Mouse (Mus musculus) c-Kit-positive CD71-positive TER-119-positive erythroid progenitor cells, embryonic 14.5 days (primary cell): ENCODE data around the gene Gpr68.

ENCODE experiments used
- DNase-seq: peaks from one replicate; pipeline ENCODE4 v3.0.0-alpha.2; 2013; ENCODE audit warnings: low spot score

Gene Gpr68

DNA sequence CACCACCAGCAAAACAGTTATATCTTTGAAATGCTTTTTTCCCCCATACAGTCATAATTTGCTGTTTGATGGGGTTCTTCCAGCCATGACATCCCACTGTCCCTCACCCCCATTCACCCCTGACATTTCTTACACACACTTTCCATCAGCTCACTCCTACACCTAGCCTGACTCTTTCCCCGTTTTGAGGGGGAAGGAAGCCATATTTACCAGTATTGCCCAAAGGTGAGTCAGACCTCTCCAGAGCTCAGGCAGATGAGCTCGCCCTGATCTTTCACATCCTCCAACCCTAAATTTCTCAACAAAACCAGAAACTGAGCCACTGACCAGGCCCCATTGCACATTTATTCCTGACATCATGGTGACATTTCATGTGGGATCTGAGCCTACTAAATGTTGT, 36.2 kb downstream of the Gpr68 start:
- no peak for DNase-seq

GRCm38 (mm10) chr12:100871234-100871633, 36.8 kb downstream of the Gpr68 start:
- no peak for DNase-seq

DNA sequence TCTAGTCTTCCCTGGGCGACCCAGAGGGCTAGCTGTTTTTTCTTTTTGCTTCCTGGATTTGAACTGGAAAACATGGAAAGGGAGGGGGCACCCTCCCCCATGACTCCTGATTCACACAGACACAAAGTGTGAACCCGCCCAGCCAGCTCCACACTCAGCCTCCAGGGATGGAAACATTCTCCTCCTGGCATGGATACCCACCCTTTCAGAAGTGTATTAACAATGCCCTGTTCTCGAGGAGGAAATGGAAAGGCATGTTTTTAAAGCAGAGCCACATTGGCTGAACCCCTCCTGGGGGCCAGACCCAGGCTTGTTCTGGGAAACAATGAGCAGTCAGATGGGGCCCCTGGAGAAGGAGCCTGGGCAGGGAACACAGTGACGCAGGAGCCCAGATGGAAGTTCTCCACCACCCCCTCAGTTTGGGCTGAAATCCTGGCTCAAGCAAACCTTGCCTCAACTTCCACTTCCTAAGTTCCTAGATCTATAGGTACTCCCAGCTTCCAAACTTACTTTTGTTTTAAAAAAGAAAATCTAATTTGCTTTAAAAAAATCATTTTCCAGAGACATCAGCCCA, 39.9 kb downstream of the Gpr68 start:
- DNase-seq, result no peak

DNA sequence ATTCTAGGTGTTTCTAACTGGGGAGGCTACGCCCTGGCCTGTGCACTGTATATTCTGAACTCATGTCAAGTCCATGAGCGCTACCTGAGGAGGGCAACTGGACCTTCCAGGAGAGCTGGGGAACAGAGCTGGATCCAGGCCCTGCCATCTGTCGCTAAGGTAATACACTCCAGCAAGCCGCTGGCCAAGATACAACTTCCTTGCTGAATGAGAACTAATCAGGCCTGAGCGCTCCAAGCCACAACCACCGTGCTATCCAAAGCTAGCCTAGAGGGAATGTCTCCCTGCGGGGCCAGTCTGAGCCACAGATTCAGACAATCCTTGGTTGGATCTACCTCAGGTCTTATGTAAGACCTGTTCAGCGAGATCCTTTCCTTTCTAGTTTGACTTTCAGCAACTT, 40.9 kb downstream of the Gpr68 start:
- DNase-seq, result no peak

DNA sequence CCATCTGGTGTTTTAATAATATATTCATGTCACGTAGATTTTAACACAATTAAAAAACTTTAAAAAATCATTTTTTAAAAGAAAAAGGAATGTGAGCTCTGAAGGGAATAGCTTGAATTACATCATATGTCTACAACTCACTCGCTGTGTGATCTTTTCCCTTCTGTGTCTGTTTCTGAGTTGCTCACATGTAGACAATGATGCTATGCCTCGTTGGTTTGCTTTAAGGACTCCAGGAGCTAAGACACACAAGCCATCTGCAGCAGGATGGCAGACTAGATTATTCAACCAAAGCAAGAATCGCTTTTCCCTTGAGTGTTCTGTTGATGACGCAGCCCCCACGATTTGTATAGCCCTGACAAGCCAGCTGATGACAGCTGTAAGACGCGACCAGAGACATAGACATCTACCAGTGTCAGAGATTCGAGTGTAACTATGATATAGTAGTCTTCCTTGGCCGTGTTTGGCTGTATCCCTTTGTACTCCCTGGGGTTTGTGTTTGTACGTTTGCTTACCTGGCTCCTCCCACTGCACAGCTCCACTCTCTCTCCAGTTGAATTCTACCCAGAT, 42.4 kb downstream of the Gpr68 start:
- no peak for DNase-seq

- DNase-seq, result no peak
These were observed 42.9 kb downstream of the Gpr68 start for GRCm38 (mm10) chr12:100865072-100865471.

- DNase-seq, result no peak
These were observed 45.0 kb downstream of the Gpr68 start for GRCm38 (mm10) chr12:100862856-100863446.

GRCm38 (mm10) chr12:100862272-100862671, 45.7 kb downstream of the Gpr68 start:
- no peak for DNase-seq

DNA sequence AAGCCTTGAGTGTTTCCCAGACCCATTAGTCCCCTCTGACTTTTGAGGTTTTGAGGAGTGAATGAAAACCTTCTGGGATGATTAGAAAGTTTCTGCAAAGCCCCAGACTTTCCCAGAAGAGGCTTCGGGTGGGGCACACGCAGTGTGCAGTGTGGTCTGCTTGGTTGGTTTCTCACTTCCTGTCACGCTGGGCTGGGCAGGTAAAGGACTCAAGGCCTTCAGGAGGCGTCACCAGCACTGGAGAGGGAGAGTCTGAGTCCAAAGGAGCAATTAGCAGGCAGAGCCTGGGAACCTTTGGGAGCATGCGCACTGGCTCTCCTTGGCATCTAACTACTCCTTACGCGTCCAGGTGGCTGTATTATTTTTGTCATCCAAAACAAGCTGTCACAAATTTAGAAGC, 50.2 kb downstream of the Gpr68 start:
- DNase-seq, result no peak

DNA sequence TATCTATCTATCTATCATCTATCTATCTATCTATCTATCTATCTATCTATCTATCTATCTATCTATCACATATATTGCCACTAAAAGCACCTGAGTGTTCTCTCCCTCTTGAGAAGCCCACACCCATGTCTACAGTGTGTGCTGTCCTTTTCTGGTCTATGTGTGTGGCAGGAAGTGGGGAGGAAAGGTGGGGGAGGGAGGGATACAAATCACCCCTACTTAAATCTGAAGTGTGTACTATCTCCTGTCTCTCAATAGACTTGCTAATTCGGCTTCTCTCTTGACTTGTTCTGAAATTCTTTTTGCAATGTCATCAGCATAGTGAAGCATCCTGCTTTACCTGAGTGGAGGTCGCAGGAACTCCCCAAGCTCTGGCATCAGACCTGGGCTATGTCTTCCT, 51.7 kb downstream of the Gpr68 start:
- DNase-seq, result no peak

DNA sequence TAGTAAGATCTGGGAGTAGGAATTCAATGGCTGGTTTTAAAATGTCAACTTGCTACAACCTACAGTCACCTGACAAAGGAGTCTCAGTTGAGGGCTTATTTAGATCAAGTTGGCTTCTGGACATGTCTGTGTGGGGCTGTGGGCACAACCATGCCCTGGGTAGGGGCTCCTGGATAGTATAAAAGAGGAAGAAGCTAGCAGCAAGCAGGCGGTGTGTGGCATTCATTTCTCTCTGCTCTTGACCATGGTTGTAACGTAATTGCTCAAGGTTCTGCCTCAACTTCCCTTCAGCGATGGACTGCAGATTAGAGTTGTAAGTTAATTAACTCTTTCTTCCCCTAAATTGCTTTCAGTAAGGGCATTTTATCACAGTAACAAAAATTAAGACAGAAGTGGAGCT, 55.6 kb downstream of the Gpr68 start:
- DNase-seq, result no peak

DNA sequence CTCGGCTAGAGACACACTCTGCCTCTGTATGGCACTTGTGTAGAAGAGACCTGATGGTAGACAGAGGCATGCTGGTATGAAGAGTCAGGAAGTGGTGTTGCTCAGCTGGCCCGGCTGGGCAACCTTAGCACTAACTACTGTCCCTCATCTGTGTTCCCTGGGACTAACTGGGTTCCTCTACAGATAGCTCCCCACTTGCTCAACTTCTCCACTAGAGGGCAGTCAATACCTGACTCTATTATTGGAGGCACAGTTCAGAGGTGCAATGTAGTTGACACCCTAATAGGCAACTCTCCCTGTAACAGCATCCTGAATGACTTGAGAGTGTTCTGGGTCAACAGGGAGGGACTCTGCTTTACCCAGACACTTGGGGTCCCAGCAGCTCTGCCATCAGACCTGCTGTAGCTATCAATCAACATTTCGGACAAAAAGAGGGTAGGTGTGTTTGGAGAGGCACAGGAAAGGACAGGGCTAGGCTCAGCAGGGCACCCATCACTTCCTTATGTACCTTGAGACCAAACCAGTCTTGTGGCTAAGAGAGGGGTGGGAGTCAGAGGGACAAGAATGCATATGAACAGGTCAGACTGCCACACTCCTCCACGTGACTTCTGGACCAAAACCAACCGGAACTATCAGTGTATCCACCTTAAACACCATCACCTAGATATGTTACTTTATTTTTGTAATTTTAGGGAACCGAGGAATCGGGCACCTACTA, 58.4 kb downstream of the Gpr68 start:
- peak; percentile 39 for DNase-seq

DNA sequence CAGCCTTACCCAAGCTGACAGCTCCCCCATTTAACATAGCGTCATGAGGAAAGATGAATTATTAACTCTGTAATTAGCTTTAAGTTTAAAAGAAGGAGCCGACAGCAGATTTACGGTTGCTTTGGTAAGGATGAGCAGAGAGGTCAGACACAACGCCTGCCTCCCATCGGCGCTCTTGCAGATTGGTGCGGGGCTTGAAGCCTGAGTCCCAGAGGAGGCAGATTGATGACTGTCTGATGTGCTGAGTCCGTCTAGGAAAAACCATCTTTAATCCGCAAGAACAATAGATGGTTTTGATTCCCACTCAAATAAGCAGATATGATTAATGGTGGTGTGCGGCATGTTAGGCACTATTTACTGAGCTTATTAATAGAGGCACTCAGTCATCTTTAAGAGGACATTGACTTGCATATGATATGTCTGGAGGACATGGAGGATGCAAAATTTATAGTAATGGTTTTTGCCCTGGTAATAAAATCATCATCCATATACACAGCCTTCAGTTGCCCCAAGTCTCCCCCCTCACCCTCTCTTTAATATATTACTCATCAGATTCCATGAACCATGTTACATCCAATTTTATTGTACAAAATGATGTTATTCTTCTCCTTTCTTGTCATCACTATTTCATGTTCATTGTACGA, 60.4 kb downstream of the Gpr68 start:
- DNase-seq, result no peak

- DNase-seq, result no peak
These were observed 61.4 kb downstream of the Gpr68 start for GRCm38 (mm10) chr12:100846566-100846965.

GRCm38 (mm10) chr12:100845829-100846228, 62.2 kb downstream of the Gpr68 start:
- no peak for DNase-seq

GRCm38 (mm10) chr12:100844546-100844945, 63.5 kb downstream of the Gpr68 start:
- DNase-seq, result no peak

- DNase-seq, result no peak
These were observed 64.8 kb downstream of the Gpr68 start for GRCm38 (mm10) chr12:100843171-100843570.

- peak; percentile 53 for DNase-seq
These were observed 66.7 kb downstream of the Gpr68 start for GRCm38 (mm10) chr12:100841211-100841792.

DNA sequence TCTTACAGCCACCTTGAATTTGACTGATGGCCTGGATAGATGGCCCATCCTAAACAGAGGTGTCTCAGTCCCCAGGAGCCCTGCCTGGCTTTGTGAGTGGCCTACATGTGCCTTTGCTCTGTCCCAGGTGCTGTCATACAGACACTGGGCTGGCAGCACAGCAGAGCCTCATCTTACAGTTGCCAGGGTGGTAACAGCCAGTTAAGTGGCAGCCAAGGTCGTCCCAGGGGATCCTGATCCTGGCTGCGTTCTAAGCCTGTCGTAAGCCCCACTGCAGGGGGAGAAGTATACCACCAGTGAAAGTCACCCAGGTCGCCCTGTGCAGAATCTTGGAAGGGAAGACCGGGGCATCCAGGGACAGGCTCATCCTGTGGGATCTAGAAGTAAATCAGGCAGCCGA, 68.1 kb downstream of the Gpr68 start:
- no peak for DNase-seq

DNA sequence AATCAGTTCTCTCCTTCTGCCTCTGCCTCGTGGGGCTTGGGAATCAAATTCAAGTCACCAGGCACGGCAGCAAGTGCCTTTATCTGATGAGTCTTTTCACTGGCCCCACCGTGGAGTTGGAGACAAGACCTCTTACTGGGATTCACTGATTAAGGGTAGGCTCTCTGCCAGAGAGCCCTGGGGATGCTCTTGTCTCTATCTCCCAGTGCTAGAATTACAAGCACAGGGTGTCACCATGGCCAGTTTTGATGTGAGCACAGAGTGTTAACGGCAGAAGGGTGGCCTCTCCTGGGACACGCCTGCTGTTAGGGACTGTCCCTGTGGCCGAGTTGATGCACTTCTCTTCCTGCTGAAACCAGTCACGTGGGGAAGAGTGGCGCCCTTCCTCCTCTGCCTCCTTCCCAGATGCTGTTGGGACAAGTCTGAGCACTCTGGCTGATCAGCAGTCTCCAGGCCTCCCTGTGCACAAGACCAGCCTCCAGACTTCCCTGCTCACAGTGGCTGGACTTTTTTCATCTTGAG, 68.9 kb downstream of the Gpr68 start:
- no peak for DNase-seq

GRCm38 (mm10) chr12:100837208-100837607, 70.8 kb downstream of the Gpr68 start:
- DNase-seq, result no peak

DNA sequence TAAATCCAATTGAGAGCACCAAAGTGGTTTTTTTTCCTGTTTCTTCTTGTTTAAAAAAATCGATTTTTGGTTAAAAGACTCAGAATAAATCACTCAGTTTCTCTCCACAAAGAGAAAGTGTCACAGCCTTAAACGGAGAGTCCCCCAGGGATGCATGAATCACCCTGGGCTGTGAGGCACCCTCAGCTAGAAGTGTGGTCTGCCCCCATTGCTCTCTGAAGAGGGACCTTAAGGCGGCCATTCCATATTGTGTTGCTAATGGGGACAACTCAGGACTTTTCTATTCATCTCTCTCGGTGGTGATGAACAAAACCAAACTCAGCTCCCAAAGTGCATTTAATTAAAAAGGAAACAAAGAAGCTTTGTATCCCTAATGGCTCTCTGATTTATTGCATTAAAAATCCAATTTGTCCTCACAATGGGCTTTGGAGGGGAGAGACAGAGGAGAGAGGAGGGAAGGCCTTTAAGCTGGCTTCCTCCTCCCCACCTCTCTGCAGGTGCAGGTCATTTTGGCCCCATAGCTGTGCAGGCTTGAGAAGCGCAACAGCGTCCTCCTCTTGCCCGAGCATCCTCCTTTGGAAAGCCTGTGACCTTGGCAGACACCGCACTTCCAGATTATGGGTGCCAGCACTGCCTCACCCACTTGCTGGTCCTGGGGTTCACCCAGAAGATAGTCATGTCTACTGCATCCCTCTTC, 76.2 kb downstream of the Gpr68 start:
- no peak for DNase-seq
